ENCODE assay signal across 29 mouse cellular contexts in genomic region chr8:97130827-97131226, GRCm38 (mm10).
"Had no signal": no experiment of that assay in that cellular context is flagged by ENCODE, and none has a peak within 500 bp of the region (broad histone marks: within the 10 kb centered on the region; RNA-seq: fewer than 3 reads in every experiment).

No protein-coding gene starts in this region.

- H3K27ac ChIP-seq: limb, embryonic 10.5 days; limb, embryonic 12.5 days; limb, embryonic 13.5 days; limb, embryonic 15.5 days; liver, embryonic 12.5 days; liver, embryonic 13.5 days; liver, embryonic 14.5 days; liver, embryonic 15.5 days; lung, embryonic 15.5 days; macrophage; midbrain, embryonic 10.5 days; midbrain, embryonic 12.5 days; midbrain, embryonic 13.5 days; midbrain, embryonic 15.5 days had no signal

- H3K4me1 ChIP-seq: limb, embryonic 10.5 days; limb, embryonic 12.5 days; limb, embryonic 13.5 days; limb, embryonic 15.5 days; liver, embryonic 12.5 days; liver, embryonic 13.5 days; liver, embryonic 15.5 days; lung, embryonic 15.5 days; megakaryocyte, embryonic 14.5 days; midbrain, embryonic 12.5 days; midbrain, embryonic 15.5 days had no signal

- H3K36me3 ChIP-seq: limb, embryonic 10.5 days; limb, embryonic 12.5 days; limb, embryonic 13.5 days; limb, embryonic 15.5 days; liver, embryonic 12.5 days; liver, embryonic 13.5 days; liver, embryonic 15.5 days; lung, embryonic 15.5 days; midbrain, embryonic 10.5 days; midbrain, embryonic 12.5 days; midbrain, embryonic 13.5 days; midbrain, embryonic 15.5 days had no signal

- H3K9ac ChIP-seq: limb, embryonic 12.5 days; limb, embryonic 13.5 days; limb, embryonic 15.5 days; liver, embryonic 12.5 days; liver, embryonic 13.5 days; liver, embryonic 14.5 days; liver, embryonic 15.5 days; liver, postnatal 0 days; lung, embryonic 14.5 days; lung, embryonic 15.5 days; midbrain, embryonic 12.5 days; midbrain, embryonic 13.5 days; midbrain, embryonic 15.5 days had no signal

- DNase-seq: left cerebral cortex, postnatal 4 days; liver; liver, embryonic 13.5 days; liver, postnatal 0 days; lung, adult 18-20 months; lung, adult 2 months; lung, embryonic 14.5 days; lung, postnatal 10 days; lung, postnatal 14 days; lung, postnatal 36 days; lung, postnatal 4 days had no signal

- H3K4me2 ChIP-seq: limb, embryonic 12.5 days; limb, embryonic 13.5 days; limb, embryonic 15.5 days; liver, embryonic 11.5 days; liver, embryonic 12.5 days; liver, embryonic 13.5 days; liver, embryonic 15.5 days; lung, embryonic 14.5 days; lung, embryonic 15.5 days; midbrain, embryonic 11.5 days; midbrain, embryonic 12.5 days; midbrain, embryonic 13.5 days; midbrain, embryonic 15.5 days had no signal

- H3K27me3 ChIP-seq: limb, embryonic 12.5 days; limb, embryonic 13.5 days; limb, embryonic 15.5 days; liver, embryonic 12.5 days; liver, embryonic 13.5 days; liver, embryonic 15.5 days; lung, embryonic 15.5 days; megakaryocyte, embryonic 14.5 days; midbrain, embryonic 12.5 days; midbrain, embryonic 13.5 days; midbrain, embryonic 15.5 days had no signal

- ATAC-seq: liver, embryonic 12.5 days; liver, postnatal 0 days; lung, postnatal 0 days had no signal

- H3K9me3 ChIP-seq: limb, embryonic 10.5 days; limb, embryonic 12.5 days; limb, embryonic 13.5 days; limb, embryonic 15.5 days; liver, embryonic 12.5 days; liver, embryonic 13.5 days; liver, embryonic 15.5 days; lung, embryonic 15.5 days; megakaryocyte, embryonic 14.5 days; midbrain, embryonic 10.5 days; midbrain, embryonic 12.5 days; midbrain, embryonic 13.5 days; midbrain, embryonic 15.5 days had no signal

- H3K4me3 ChIP-seq: limb, embryonic 10.5 days; limb, embryonic 12.5 days; limb, embryonic 13.5 days; limb, embryonic 15.5 days; liver, embryonic 12.5 days; liver, embryonic 13.5 days; liver, embryonic 15.5 days; lung, embryonic 15.5 days; megakaryocyte, embryonic 14.5 days; midbrain, embryonic 10.5 days; midbrain, embryonic 12.5 days; midbrain, embryonic 13.5 days; midbrain, embryonic 15.5 days; myocyte had no signal
